Mouse (Mus musculus) embryonic stem cell, embryonic (primary cell): ENCODE measurements around the gene Tapbp.

ENCODE experiments used
- CTCF ChIA-PET, 4 experiments: fragments of 300-600 bp in 2 of 4; fragments of 350-600 bp in 2 of 4; sonication (Branson Sonifier 250); formaldehyde crosslinking; loops; one replicate each; lab custom pipeline; 2022; ENCODE audit warnings: inconsistent platforms in 2 of 4; lab: Charles Lee
- POLR2A ChIA-PET, 4 experiments: fragments of 300-600 bp in 2 of 4; fragments of 350-600 bp in 2 of 4; sonication (Branson Sonifier 250); formaldehyde crosslinking; loops; one replicate each; lab custom pipeline; 2022; ENCODE audit warnings: antibody characterized with exemption in 4 of 4, inconsistent platforms in 1 of 4; lab: Charles Lee

The Tapbp gene

GRCm38 (mm10) chr17:33911052-33911812 is 4.5 kb upstream of the Tapbp start:
- ChIA-PET CTCF (interaction anchor here (0.7 to 5.2 kb wide), 15 partner anchors 8 to 103 kb away, joined by 3 to 51 read pairs (median 4); partner anchors contain the start of genes Ndufa7 (in 1 of the 4), Rgl2 (in 1 of the 4) and Rps28 (in 1 of the 4)), POLR2A (interaction anchor here (0.5 to 13.1 kb wide), 28 partner anchors 6 to 151 kb away, joined by 3 to 258 read pairs (median 6); partner anchors contain the start of genes B3galt4 (in 4 of the 4), Ndufa7 (in 4 of the 4), Rps28 (in 4 of the 4) and Pfdn6 (in 2 of the 4))

GRCm38 (mm10) chr17:33911813-33912414 is 3.8 kb upstream of the Tapbp start:
- CTCF ChIA-PET: interaction anchor here (0.6 to 5.2 kb wide), 12 partner anchors 12 to 110 kb away, joined by 3 to 51 read pairs (median 4); partner anchors contain the start of gene Rgl2 (in 1 of the 4)
- POLR2A ChIA-PET: interaction anchor here (0.5 to 13.1 kb wide), 24 partner anchors 8 to 152 kb away, joined by 3 to 258 read pairs (median 6); partner anchors contain the start of genes B3galt4 (in 4 of the 4), Ndufa7 (in 2 of the 4), Pfdn6 (in 2 of the 4) and Rps18 (in 2 of the 4)

- CTCF ChIA-PET: interaction anchor here (0.6 to 5.2 kb wide), 8 partner anchors 10 to 1181 kb away, joined by 3 to 51 read pairs (median 4); no protein-coding TSS in a partner anchor
These were observed 2.4 kb upstream of the Tapbp start for GRCm38 (mm10) chr17:33913264-33913663.

GRCm38 (mm10) chr17:33913905-33914304 is 1.8 kb upstream of the Tapbp start:
- POLR2A ChIA-PET: interaction anchor here in 3 of 4 experiments (0.7 to 13.1 kb wide), 11 partner anchors 6 to 922 kb away, joined by 3 to 258 read pairs (median 44); partner anchors contain the start of genes B3galt4 (in 2 of the 3), Daxx (in 1 of the 3), Kifc1 (in 1 of the 3) and Rgl2 (in 1 of the 3)
- CTCF ChIA-PET: interaction anchor here in 3 of 4 experiments (0.6 to 3.5 kb wide), 5 partner anchors 11 to 1182 kb away, joined by 3 to 31 read pairs (median 10); no protein-coding TSS in a partner anchor

More at GRCm38 (mm10) chr17:33913264-33913663, 2.4 kb upstream of the Tapbp start:
- POLR2A ChIA-PET: interaction anchor here in 3 of 4 experiments (0.6 to 13.1 kb wide), 16 partner anchors 9 to 153 kb away, joined by 3 to 258 read pairs (median 6); partner anchors contain the start of genes B3galt4 (in 3 of the 3), Ndufa7 (in 2 of the 3), Rps18 (in 2 of the 3) and Rps28 (in 2 of the 3)

- CTCF ChIA-PET: interaction anchor here (0.6 to 3.5 kb wide), 17 partner anchors 8 to 1202 kb away, joined by 3 to 31 read pairs (median 5); partner anchors contain the start of gene Kifc1 (in 1 of the 4)
These were observed 719 bp upstream of the Tapbp start for GRCm38 (mm10) chr17:33914969-33915391.

GRCm38 (mm10) chr17:33916294-33916693 is 595 bp downstream of the Tapbp start:
- CTCF ChIA-PET: interaction anchor here in 3 of 4 experiments (0.6 to 3.5 kb wide), 15 partner anchors 8 to 115 kb away, joined by 3 to 31 read pairs (median 4); partner anchors contain the start of genes Kifc1 (in 1 of the 3), Rxrb (in 1 of the 3) and Slc39a7 (in 1 of the 3)
- POLR2A ChIA-PET: interaction anchor here (0.5 to 13.1 kb wide), 64 partner anchors 8 to 330 kb away, joined by 3 to 258 read pairs (median 6); partner anchors contain the start of genes B3galt4 (in 3 of the 4), H2-DMa (in 3 of the 4), Ndufa7 (in 3 of the 4) and Rps18 (in 3 of the 4)

More at GRCm38 (mm10) chr17:33914969-33915391, 719 bp upstream of the Tapbp start:
- POLR2A ChIA-PET: interaction anchor here (0.6 to 13.1 kb wide), 49 partner anchors 7 to 455 kb away, joined by 3 to 258 read pairs (median 7); partner anchors contain the start of genes B3galt4 (in 3 of the 4), H2-DMa (in 3 of the 4), Rgl2 (in 3 of the 4) and Rps18 (in 3 of the 4)

- POLR2A ChIA-PET: interaction anchor here in 3 of 4 experiments (0.5 to 13.1 kb wide), 36 partner anchors 8 to 205 kb away, joined by 3 to 258 read pairs (median 11); partner anchors contain the start of genes B3galt4 (in 3 of the 3), Ndufa7 (in 3 of the 3), Rps18 (in 3 of the 3) and Rps28 (in 3 of the 3)
- CTCF ChIA-PET: interaction anchor here in 3 of 4 experiments (0.8 to 3.5 kb wide), 5 partner anchors 8 to 52 kb away, joined by 3 to 31 read pairs (median 4); partner anchors contain the start of gene Daxx (in 1 of the 3)
These were observed 1.4 kb downstream of the Tapbp start for GRCm38 (mm10) chr17:33916847-33917655.

- ChIA-PET POLR2A (interaction anchor here in 3 of 4 experiments (0.7 to 13.1 kb wide), 12 partner anchors 8 to 234 kb away, joined by 7 to 258 read pairs (median 42); partner anchors contain the start of genes B3galt4 (in 2 of the 3), Daxx (in 2 of the 3), Rgl2 (in 2 of the 3) and Ndufa7 (in 1 of the 3)), CTCF (interaction anchor here in 2 of 4 experiments (0.6 to 0.8 kb wide), 2 partner anchors 9 to 78 kb away, joined by 4 read pairs; partner anchors contain the start of gene Daxx (in 1 of the 2))
These were observed 2.1 kb downstream of the Tapbp start for GRCm38 (mm10) chr17:33917656-33918292.

GRCm38 (mm10) chr17:33918293-33919203 is 2.8 kb downstream of the Tapbp start:
- CTCF ChIA-PET: interaction anchor here in 3 of 4 experiments (0.6 to 2.1 kb wide), 15 partner anchors 8 to 275 kb away, joined by 3 to 18 read pairs (median 4); partner anchors contain the start of genes Daxx (in 1 of the 3), Kank3 (in 1 of the 3), Kifc1 (in 1 of the 3) and Rgl2 (in 1 of the 3)
- POLR2A ChIA-PET: interaction anchor here in 3 of 4 experiments (0.7 to 6.2 kb wide), 36 partner anchors 8 to 235 kb away, joined by 3 to 79 read pairs (median 6); partner anchors contain the start of genes Daxx (in 3 of the 3), Rgl2 (in 3 of the 3), Cd320 (in 2 of the 3) and Ndufa7 (in 2 of the 3)

GRCm38 (mm10) chr17:33919351-33920281 is 3.9 kb downstream of the Tapbp start:
- ChIA-PET POLR2A (interaction anchor here in 3 of 4 experiments (0.6 to 6.2 kb wide), 36 partner anchors 10 to 234 kb away, joined by 3 to 79 read pairs (median 4); partner anchors contain the start of genes Daxx (in 3 of the 3), Rgl2 (in 3 of the 3), B3galt4 (in 2 of the 3) and Cd320 (in 2 of the 3)), CTCF (interaction anchor here in 3 of 4 experiments (0.7 to 2.1 kb wide), 12 partner anchors 9 to 276 kb away, joined by 3 to 18 read pairs (median 4); partner anchors contain the start of genes Daxx (in 1 of the 3), Kank3 (in 1 of the 3), Kifc1 (in 1 of the 3) and Rgl2 (in 1 of the 3))

- POLR2A ChIA-PET: interaction anchor here in 3 of 4 experiments (1.1 to 6.8 kb wide), 19 partner anchors 9 to 161 kb away, joined by 3 to 79 read pairs (median 7); partner anchors contain the start of genes Daxx (in 3 of the 3), Ndufa7 (in 2 of the 3), Rgl2 (in 2 of the 3) and Rps18 (in 2 of the 3)
- CTCF ChIA-PET: interaction anchor here in 3 of 4 experiments (0.5 to 6.7 kb wide), 8 partner anchors 10 to 211 kb away, joined by 3 to 51 read pairs (median 6); partner anchors contain the start of gene Daxx (in 1 of the 3)
These were observed 4.8 kb downstream of the Tapbp start for GRCm38 (mm10) chr17:33920282-33921097.

GRCm38 (mm10) chr17:33921361-33921760 is 5.7 kb downstream of the Tapbp start:
- CTCF ChIA-PET: interaction anchor here in 3 of 4 experiments (0.6 to 6.7 kb wide), 8 partner anchors 10 to 101 kb away, joined by 3 to 51 read pairs (median 5); partner anchors contain the start of gene Daxx (in 2 of the 3)
- POLR2A ChIA-PET: interaction anchor here in 1 of 4 experiments (1.1 to 6.8 kb wide), 4 partner anchors 12 to 98 kb away, joined by 4 to 57 read pairs (median 25); partner anchors contain the start of genes Daxx, Ndufa7, Rps18 and Rps28
